Mouse (Mus musculus) embryonic facial prominence, embryonic 15.5 days (tissue): Measurements from ENCODE around the gene Tlk2. TPM values are rescaled to one million over a fixed set of nuclear protein-coding genes. Genes with fewer than 3 reads are reported as not detected.

Experiments
- ATAC-seq: fragments of 200-750 bp; cut with Nextera tagmentation; 2 replicates; pipeline ENCODE4 v1.8.0; 2017; ENCODE audit warnings: low read depth, moderate TSS enrichment; ENCODE audit not compliant: insufficient number of reproducible peaks, low FRiP score, low TSS enrichment
- H3K27ac ChIP-seq: fragments of 300-500 bp; sonication (generic); replicated peaks from 2 replicates; pipeline ENCODE4 v1.5.1; 2015; ENCODE audit warnings: mild to moderate bottlenecking, inconsistent platforms
- H3K27me3 ChIP-seq: fragments of 300-500 bp; sonication (generic); 2 replicates; pipeline ENCODE4 v1.6.1; 2015; ENCODE audit warnings: inconsistent platforms
- H3K36me3 ChIP-seq: fragments of 300-500 bp; sonication (generic); 2 replicates; pipeline ENCODE4 v1.6.1; 2015; ENCODE audit warnings: mild to moderate bottlenecking, inconsistent platforms
- H3K4me1 ChIP-seq: fragments of 300-500 bp; sonication (generic); 2 replicates; pipeline ENCODE4 v1.6.1; 2015; ENCODE audit warnings: inconsistent platforms
- H3K4me2 ChIP-seq: fragments of 300-500 bp; sonication (generic); replicated peaks from 2 replicates; pipeline ENCODE4 v1.6.1; 2015; ENCODE audit warnings: mild to moderate bottlenecking, inconsistent platforms
- H3K4me3 ChIP-seq: fragments of 300-500 bp; sonication (generic); replicated peaks from 2 replicates; pipeline ENCODE4 v1.5.1; 2015; ENCODE audit warnings: mild to moderate bottlenecking, inconsistent platforms
- H3K9ac ChIP-seq: fragments of 300-500 bp; sonication (generic); 2 replicates; pipeline ENCODE4 v1.6.1; 2015; ENCODE audit warnings: inconsistent platforms
- H3K9me3 ChIP-seq: fragments of 300-500 bp; sonication (generic); replicated peaks from 2 replicates; pipeline ENCODE4 v1.6.1; 2016; ENCODE audit warnings: inconsistent platforms
- WGBS: fragments of 180-500 bp; shearing (Covaris S2); methylation state at CpG from one replicate; pipeline ENCODE4 v1.1.7; 2015; 5-methylcytosine and 5-hydroxymethylcytosine counted together
- polyA plus RNA-seq: library from polyadenylated mRNA; unstranded; fragments of >200 nt; fragmentation: Nextera tagmentation; extraction: Ambion mirVana; gene quantifications from 2 replicates; pipeline ENCODE4 v1.2.1, GENCODE M21; 2015

The Tlk2 gene
- polyA plus RNA-seq, 1 experiment from 2014 or later: 19.1 TPM

DNA sequence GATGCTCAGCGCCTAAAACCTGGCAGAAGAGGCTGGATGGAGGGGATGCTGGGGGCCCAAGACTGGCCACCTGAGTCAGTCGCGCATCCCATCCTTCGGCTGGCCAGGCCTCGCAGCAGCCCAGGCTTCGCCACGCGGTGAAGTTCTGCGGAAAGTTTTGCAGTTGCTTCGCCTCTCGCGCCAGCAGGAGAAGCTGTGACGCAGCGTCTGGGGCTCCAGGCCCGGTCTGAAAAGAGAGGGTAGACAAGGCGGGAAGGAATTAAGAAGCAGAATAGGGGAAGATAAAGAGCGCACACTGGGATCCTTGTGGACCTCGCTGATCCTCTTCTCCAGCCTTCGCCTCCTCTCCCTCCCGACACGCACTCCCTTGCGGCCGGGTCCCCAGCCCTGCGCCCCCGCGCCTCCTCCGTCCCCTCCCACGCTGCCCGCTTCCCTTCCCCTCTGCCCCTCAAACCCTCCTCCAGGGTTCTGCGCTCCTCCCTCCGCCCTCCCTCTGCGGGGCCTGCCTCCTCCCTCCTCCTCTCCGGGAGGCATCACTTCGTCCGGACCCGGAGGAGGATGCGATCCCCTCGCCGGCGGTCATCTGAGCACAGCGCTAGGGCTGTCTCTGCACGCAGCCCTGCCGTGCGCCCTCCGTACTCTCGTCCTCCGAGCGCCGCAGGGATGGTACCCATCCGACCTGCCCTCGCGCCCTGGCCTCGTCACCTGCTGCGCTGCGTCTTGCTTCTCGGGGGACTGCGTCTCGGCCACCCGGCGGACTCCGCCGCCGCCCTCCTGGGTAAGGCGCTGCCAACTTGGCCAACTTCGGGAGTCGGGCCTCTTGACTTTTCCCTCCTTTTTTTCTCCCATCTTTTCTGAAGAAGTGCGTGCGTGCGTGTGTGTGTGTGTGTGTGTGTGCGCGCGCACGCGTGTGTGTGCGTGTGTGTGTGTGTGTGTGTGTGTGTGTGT lies 113.8 kb downstream of the Tlk2 start, which contains the start of gene Mrc2:
Mrc2 (plus strand) TSS at position 520 of the 948 bp plus-strand sequence.
- H3K4me1 ChIP-seq: peaks cover 53% of the 10 kb centered on the region
- peak within 1 kb of the TSS; percentile 82 for H3K9ac ChIP-seq
- H3K4me3 ChIP-seq: peak within 1 kb of the TSS; percentile 82
- H3K4me2 ChIP-seq: peak within 1 kb of the TSS; percentile 56
- ATAC-seq: peak; percentile 91
- no peaks in the 10 kb centered on the region for H3K27me3 ChIP-seq
- under 1% methylated on average over 73 of the region's 75 CpGs for WGBS
- H3K36me3 ChIP-seq: peaks cover 9% of the 10 kb centered on the region; the same call in 1 of the 2 replicates
- no peaks in the 10 kb centered on the region for H3K9me3 ChIP-seq
- peak within 1 kb of the TSS; percentile 97 for H3K27ac ChIP-seq

- Histone ChIP-seq H3K4me3 (peak overlapping the region; percentile 82), H3K9me3 (no peaks in the 10 kb centered on the region), H3K27ac (peak overlapping the region; percentile 97), H3K36me3 (peaks cover 16% of the 10 kb centered on the region; the same call in 1 of the 2 replicates), H3K4me1 (peaks cover 52% of the 10 kb centered on the region), H3K4me2 (peak overlapping the region; percentile 56), H3K9ac (peak overlapping the region; percentile 82), H3K27me3 (no peaks in the 10 kb centered on the region)
- peak; percentile 27; the same call in 1 of the 2 replicates for ATAC-seq
- under 1% methylated on average over 26 of the region's 26 CpGs for WGBS
Observed at GRCm38 (mm10) chr11:105293101-105293581, 114.5 kb downstream of the Tlk2 start.

- peaks cover 14% of the 10 kb centered on the region; the same call in 1 of the 2 replicates for H3K36me3 ChIP-seq
- WGBS: 3% methylated on average over 9 of the region's 9 CpGs
- no peak for ATAC-seq
- H3K9me3 ChIP-seq: no peaks in the 10 kb centered on the region
- peaks cover 46% of the 10 kb centered on the region for H3K4me1 ChIP-seq
- H3K27ac ChIP-seq: peak overlapping the region; percentile 97
- H3K4me3 ChIP-seq: peak overlapping the region; percentile 82
- H3K9ac ChIP-seq: peak overlapping the region; percentile 82
- no peaks in the 10 kb centered on the region for H3K27me3 ChIP-seq
- peak overlapping the region; percentile 56 for H3K4me2 ChIP-seq
Observed at GRCm38 (mm10) chr11:105293901-105294494, 115.4 kb downstream of the Tlk2 start.

DNA sequence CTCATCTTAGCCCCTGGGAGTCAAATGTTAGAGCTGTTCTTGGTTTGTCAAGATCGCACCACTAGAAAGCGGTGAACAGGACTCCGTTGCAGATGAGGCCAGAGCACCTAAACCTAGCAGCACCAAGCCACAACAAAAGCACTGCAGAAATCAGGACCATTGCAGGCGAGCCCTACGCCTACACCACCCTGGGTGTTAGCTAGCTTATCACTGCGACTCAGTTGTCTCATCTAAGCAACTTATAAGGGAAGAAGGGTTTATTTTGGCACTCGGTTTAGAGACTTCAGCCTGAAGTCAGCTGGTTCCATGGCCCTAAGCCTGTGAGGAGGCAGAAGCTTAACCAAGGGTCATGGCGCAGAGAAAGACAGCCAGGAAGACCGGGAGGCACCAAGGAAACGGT lies 117.5 kb downstream of the Tlk2 start:
- peaks cover 33% of the 10 kb centered on the region for H3K4me1 ChIP-seq
- 91% methylated on average over 10 of the region's 10 CpGs for WGBS
- no peak overlapping the region for H3K4me3 ChIP-seq
- H3K27me3 ChIP-seq: no peaks in the 10 kb centered on the region
- no peaks in the 10 kb centered on the region for H3K9me3 ChIP-seq
- no peak overlapping the region for H3K9ac ChIP-seq
- no peak for ATAC-seq
- H3K27ac ChIP-seq: no peak overlapping the region
- no peak overlapping the region for H3K4me2 ChIP-seq
- H3K36me3 ChIP-seq: peaks cover 14% of the 10 kb centered on the region; the same call in 1 of the 2 replicates

DNA sequence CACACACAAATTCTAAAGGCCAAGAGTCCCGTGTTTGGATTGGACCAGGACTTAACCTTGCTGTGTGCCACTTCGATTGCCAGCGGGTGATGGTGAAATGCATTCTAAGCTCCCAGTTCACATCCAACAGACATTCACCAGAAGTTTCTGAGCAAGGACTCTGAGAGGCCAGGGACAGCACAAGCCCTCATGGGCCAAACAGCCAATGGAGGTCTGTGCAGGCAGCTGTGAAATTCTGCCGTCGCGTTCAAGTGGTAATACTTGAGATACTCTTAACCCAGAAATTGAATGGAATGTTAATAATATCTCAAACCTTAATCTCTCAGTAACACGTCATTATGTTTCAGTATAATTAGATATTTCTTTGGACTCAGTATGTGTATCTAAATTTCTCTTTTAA lies 131.6 kb downstream of the Tlk2 start:
- Histone ChIP-seq H3K27me3 (no peaks in the 10 kb centered on the region), H3K9ac (no peak overlapping the region), H3K4me2 (no peak overlapping the region), H3K9me3 (no peaks in the 10 kb centered on the region), H3K27ac (no peak overlapping the region; the same call in 1 of the 2 replicates), H3K4me3 (no peak overlapping the region), H3K4me1 (peaks cover 49% of the 10 kb centered on the region), H3K36me3 (peaks cover 11% of the 10 kb centered on the region)
- 75% methylated on average over 7 of the region's 7 CpGs for WGBS
- no peak for ATAC-seq

- peak overlapping the region; percentile 60 for H3K27ac ChIP-seq
- ATAC-seq: peak; percentile 25; the same call in 1 of the 2 replicates
Observed at GRCm38 (mm10) chr11:105311291-105311975, 132.8 kb downstream of the Tlk2 start.

DNA sequence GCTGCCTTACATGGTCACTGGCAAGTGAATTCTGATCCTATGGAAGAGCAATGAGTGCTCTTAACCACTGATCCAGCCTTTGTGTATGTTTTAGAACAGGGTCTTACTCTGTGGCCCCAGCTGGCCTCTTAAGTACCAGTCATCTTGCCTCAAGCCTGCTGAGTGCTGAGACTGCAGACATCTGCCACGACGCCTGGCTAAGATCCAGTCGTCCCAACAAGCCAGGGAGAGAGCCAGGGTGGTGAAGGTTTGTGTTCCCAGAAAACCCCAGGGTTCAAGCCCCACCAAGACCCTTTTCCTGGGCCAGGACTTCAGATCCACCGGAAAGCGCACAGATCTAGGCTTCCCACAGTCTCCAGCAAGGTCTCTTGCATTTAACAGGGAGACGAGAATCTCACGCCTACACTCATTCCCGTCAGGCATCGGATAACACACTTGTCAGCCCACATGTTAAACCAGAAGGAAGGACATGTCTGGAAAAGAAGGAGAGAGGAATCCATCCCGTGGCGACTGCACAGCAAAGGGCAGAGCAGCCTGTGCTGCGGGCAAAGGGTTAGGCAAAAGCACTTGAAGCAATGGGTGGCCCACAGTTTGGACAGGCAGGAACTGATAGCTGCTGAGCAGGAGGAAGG lies 133.8 kb downstream of the Tlk2 start:
- H3K4me3 ChIP-seq: no peak overlapping the region
- H3K4me1 ChIP-seq: peaks cover 56% of the 10 kb centered on the region
- H3K9ac ChIP-seq: no peak overlapping the region
- 25% methylated on average over 12 of the region's 12 CpGs for WGBS
- no peaks in the 10 kb centered on the region for H3K36me3 ChIP-seq
- H3K9me3 ChIP-seq: no peaks in the 10 kb centered on the region
- peak overlapping the region; percentile 60 for H3K27ac ChIP-seq
- ATAC-seq: peak; percentile 32; the same call in 1 of the 2 replicates
- no peak overlapping the region for H3K4me2 ChIP-seq
- H3K27me3 ChIP-seq: no peaks in the 10 kb centered on the region

More at GRCm38 (mm10) chr11:105311291-105311975, 132.8 kb downstream of the Tlk2 start:
- no peaks in the 10 kb centered on the region for H3K27me3 ChIP-seq
- no peak overlapping the region for H3K4me2 ChIP-seq
- H3K9ac ChIP-seq: no peak overlapping the region
- no peak overlapping the region for H3K4me3 ChIP-seq
- WGBS: 38% methylated on average over 24 of the region's 24 CpGs
- H3K36me3 ChIP-seq: no peaks in the 10 kb centered on the region
- H3K4me1 ChIP-seq: peaks cover 56% of the 10 kb centered on the region
- H3K9me3 ChIP-seq: no peaks in the 10 kb centered on the region

DNA sequence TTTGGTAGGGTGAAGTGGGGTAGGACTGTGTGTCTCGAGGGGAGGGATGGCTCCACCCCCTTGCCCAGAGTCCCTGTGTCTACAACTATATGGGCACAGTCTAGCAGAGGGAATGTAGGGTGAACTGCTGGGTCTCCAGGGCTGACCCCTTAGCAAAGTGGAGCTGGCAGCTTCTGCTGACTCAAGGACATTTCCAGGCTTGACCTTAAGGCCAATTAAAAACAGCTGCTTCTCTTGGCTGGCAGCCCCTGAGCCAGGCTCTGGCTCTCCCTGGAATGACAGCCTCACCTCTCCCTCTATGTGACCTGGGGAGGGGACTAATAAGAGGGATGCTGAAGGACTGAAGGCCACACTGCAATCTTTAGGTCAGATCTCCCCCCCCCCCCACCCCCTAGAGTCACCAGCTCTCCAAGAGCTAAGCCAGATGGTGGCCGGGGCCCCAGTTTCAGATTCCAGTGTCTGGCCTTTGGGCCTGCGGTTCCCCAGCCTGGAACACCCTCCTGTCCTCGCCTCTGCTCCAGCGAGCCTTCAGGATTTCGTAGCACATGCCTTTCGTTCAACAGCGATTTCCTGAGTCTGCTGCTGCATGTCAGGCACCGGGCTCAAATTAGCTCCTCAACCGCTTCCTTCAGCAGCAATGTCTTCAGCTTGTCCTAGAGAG lies 134.5 kb downstream of the Tlk2 start:
- Histone ChIP-seq H3K4me3 (no peak overlapping the region), H3K4me1 (peaks cover 54% of the 10 kb centered on the region), H3K27ac (peak overlapping the region; percentile 55), H3K9me3 (no peaks in the 10 kb centered on the region), H3K9ac (no peak overlapping the region), H3K36me3 (no peaks in the 10 kb centered on the region), H3K4me2 (0 out of 2 replicates have a peak overlapping the region, but pooled peaks have one; percentile 4), H3K27me3 (no peaks in the 10 kb centered on the region)
- WGBS: 15% methylated on average over 10 of the region's 10 CpGs
- peak; percentile 53; the same call in 1 of the 2 replicates for ATAC-seq

DNA sequence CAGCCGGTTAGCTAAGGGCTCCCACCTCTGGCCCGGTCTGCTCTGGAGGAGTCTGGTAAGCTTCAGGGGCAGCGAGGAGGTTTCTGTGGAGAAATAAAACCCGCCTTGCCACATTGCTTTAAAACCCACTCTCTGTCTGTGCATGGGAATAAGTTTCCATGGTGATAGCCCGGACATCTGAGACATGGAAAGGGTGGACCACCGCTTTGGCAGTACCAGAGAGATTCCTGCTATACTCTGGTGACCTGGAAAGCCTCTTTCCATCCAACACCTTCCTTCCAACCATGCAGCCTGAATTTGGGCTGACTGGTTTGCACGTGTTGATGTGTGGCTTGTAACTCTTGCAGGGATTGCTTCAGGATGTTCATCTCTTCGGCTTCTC lies 135.0 kb downstream of the Tlk2 start:
- Histone ChIP-seq H3K4me2 (0 out of 2 replicates have a peak overlapping the region, but pooled peaks have one; percentile 4), H3K4me1 (peaks cover 54% of the 10 kb centered on the region), H3K9me3 (no peaks in the 10 kb centered on the region), H3K4me3 (no peak overlapping the region), H3K9ac (no peak overlapping the region), H3K27me3 (no peaks in the 10 kb centered on the region), H3K27ac (peak overlapping the region; percentile 55), H3K36me3 (no peaks in the 10 kb centered on the region)
- 24% methylated on average over 8 of the region's 8 CpGs for WGBS
- ATAC-seq: no peak

DNA sequence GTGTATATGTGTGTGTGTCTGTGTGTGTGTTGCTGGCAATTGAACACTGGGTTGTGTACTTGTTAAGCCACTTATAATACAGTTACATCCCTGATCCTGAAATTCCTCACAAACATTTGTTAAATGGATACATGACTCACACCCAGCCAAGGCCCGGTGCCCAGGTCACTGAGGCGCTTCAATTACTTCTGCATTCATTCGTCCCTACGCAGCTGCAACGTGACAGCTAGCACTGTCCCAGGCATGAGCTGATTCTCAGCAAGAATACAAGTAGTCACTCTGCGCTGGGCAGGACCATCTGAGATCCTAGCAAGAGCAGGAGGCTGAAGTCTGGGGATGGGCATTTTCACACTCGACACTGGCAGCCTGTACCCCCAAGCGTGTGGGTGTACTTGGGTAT lies 136.7 kb downstream of the Tlk2 start:
- Histone ChIP-seq H3K9ac (no peak overlapping the region), H3K36me3 (peaks cover 8% of the 10 kb centered on the region), H3K4me1 (peaks cover 51% of the 10 kb centered on the region), H3K4me2 (no peak overlapping the region), H3K4me3 (no peak overlapping the region), H3K27ac (no peak overlapping the region), H3K9me3 (no peaks in the 10 kb centered on the region), H3K27me3 (no peaks in the 10 kb centered on the region)
- ATAC-seq: no peak
- 82% methylated on average over 8 of the region's 8 CpGs for WGBS
